Mouse (Mus musculus) monocyte, adult 59 days (primary cell): ENCODE data around the gene Nrk. TPM values are rescaled to one million over a fixed set of nuclear protein-coding genes. Genes with fewer than 3 reads are reported as not detected.

Experiments used
- total RNA-seq, 2 experiments: library from RNA; stranded (reverse); gene quantifications; one replicate each; pipeline ENCODE4 v1.2.4; 2023

Gene Nrk
- not detected for total RNA-seq

DNA sequence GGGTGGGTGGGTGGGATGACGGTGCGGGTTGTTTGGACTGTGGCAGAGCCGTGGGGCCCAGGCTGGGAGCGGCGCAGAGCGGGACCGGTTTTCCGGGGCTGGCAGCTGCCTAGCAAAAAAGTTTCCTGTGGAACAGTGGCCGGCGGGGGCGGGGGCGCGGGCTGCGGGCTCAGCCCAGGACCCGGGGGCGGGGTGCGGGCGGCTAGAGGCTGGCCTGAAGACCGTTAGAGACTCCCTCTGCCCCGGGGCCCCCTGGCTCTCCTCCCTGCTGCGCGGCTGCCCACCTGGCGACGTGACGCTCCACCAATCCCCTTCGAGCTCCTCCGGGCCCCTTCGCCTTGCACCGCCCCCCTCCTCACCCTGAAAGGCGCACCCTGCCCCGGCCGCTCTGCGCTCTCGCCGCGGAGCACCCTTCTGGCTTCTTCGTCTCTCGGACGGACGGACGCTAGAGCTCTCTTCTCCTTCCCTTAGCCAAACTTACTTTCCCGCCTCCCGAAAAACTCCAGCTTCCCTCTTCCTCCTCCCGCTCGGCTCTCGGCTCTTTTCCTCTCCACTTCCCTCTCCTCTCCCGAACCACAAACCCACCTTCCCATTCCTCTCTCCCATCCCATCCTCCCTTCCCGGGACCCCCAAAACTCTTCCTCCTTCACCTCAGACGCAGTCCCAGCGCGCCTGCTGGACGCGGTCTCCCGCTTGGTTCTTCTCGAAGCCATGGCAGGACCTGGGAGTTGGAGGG is at the start of gene Nrk:
Gene Nrk (plus strand): TSS at position 390 of the 736 bp plus-strand sequence.

Other genes starting within 250 kb of the Nrk start
- not detected for gene Serpina7, start 170.8 kb downstream of the Nrk start, total RNA-seq
- not detected for gene 4930513O06Rik, start 171.8 kb downstream of the Nrk start, total RNA-seq